Mouse (Mus musculus) spleen, postnatal 4 days (tissue): Measurements from ENCODE around the gene Clic1.

ENCODE experiments used
- DNase-seq, 2 experiments: peaks; one replicate each; pipeline ENCODE4 v3.0.0; 2022; ENCODE audit warnings: low spot score in 2 of 2

The Clic1 gene

DNA sequence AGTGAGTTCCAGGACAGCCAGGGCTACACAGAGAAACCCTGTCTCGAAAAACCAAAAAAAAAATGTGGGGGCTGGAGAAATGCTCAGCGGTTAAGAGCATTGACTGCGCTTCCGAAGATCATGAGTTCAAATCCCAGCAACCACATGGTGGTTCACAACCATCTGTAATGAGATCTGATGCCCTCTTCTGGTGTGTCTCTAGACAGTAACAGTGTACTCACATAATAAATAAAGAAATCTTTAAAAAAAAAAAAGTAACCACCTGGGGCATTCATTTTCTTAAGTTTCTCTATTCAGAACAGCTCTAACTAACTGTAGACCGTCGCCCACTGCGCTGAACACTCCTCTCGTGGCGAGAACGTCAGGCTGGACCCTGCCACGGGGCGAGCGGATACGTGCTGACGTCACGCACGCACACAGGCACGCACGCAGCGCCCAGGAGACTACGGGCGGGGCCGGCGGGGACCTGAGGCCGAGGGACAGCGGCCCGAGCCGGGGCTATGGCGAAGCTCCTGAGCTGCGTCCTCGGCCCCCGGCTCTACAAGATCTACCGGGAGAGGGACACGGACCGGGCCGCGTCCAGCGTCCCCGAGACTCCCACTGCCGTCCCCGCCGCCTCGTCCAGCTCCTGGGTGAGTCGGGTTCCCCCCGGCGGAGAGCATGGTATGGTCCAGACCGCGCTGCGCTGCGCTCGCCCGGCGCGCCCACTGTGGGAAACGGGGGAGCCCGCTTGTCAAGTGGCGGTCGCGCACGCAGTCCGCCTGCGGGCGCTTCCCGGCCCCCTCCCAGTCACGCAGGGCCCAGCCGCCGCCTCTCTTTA, 39.3 kb downstream of the Clic1 start, which contains the start of gene Abhd16a:
TSS of gene Abhd16a (plus strand) at position 439 of the 820 bp plus-strand sequence.
- DNase-seq = peak; percentile 92 to 97

DNA sequence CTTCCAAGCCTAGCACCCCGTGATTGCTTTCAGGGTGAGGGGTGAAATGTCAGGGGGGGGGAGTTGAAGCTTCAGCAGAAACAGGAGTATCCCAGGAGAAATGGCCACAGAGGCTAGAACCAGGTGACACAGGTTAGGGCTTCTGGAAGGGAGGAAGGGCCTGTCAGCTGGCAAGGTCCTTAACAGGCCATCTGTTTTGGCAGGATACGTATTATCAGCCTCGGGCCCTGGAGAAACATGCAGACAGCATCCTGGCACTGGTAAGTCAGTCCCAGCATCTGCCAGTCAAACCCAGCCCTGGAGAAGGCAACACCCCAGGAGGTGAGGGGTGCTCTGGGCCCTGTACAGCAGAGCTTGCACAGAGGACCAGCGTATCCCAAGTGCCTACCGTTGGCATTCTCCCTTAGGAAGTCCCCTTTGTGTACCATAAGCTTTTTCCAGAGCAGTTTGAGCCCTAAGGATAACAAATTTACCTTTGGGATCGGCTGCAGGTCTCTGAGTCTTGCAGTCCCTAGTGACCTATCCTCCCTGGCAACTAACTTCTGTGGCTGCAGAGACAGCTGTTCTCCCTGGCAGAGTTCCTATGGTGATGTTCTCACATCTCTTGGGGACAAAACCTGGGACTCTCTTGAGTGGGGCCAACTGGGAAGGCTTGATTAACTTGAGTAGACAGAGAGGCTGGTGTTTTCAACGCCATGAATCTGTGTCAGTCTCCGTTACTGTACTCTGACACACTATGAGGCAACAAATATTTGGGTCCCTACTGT, 40.6 kb downstream of the Clic1 start:
- DNase-seq = peak; percentile 59 to 74

GRCm38 (mm10) chr17:35092403-35093198, 42.8 kb downstream of the Clic1 start:
- no peak for DNase-seq

DNA sequence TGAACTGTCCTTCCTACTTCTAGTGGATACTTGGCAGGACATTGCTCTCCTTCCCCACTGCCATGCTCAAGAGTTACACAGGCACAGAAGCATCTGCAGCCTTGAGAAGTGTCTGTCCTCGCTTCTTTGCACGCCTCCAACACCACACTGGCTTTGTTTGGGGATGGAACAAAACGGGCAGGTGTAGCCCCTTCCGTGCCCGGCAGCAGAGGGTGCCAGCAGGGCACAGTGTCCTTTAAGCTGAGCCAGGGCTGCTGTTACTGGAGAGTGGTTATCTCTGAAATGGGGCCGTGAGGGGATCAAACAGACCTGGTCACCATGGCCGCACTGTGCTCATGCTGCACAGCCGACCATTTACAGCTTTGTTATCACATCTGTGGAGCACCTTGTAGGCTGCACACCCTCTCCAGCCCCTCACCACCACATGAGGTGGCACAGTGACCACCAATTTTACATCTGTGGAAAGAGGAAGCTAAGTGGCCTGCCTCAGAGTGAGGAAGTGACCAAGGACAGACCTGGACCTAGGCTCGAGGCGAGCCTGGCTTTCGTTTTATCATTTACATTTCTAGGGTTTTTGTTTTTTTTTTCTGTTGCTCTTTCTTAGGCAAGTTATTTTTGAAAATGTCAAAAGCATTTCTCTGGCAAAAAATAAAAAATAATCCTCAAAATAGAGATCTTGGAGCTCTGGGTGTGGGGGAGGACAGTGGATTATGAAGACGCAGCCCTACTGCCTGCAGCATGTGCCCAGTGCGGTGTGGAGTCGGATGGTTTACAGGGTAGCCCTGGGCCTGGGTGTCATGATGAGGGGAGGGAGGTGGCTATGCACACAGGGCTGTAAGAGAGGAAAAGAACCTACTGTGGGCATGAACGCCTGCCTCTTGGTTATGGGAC, 45.0 kb downstream of the Clic1 start:
- no peak for DNase-seq

DNA sequence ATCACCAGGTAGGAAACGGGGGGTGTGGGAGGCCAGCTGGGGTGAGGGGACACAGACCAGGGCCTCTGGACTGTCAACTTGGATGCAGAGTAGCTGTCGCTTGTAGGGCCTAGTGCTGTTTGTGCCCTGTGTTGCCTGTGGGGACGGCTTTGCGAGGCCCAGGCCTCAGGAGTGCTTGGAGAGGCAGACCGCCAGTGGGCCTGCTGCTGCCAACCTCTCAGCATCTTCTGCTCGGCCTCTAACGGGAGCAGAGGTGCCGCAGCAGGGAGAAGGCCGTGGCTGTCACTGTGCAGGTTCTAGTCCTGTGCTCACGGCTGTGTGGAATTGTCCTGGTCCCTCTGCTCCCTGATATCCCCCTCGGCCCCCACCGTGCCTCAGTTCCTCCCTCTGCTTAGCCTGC, 46.8 kb downstream of the Clic1 start:
- DNase-seq = no peak

- peak; percentile 62 to 80 for DNase-seq
Measured at GRCm38 (mm10) chr17:35097164-35097655, 47.4 kb downstream of the Clic1 start.

DNA sequence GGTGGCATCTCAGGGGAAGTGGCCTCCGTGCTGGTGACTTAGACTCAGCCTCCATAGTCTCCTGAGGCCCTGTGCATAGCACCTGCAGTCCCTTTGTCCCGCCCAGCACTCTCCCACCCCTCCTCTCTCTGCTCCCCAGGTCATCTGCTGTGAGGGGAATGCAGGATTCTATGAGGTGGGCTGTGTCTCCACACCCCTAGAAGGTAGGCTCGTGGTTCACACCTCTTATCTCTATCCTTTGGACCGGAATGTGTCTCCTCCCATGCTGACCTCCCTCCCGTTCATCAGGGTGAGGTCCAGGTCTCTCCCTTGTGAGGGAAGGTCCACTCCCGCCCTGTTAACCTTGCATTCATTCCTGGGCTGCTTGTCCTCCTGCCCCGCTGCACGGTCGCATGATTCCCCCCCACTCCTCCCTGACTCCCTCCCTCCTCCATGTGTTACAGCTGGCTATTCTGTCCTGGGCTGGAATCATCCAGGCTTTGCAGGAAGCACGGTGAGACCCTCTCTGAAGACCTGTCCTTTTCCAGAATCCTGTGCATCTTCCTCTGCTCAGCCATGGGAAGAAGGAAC, 50.5 kb downstream of the Clic1 start:
- DNase-seq = no peak

GRCm38 (mm10) chr17:35101161-35101560, 51.4 kb downstream of the Clic1 start:
- peak in 1 of 2 experiments; percentile 12 for DNase-seq

DNA sequence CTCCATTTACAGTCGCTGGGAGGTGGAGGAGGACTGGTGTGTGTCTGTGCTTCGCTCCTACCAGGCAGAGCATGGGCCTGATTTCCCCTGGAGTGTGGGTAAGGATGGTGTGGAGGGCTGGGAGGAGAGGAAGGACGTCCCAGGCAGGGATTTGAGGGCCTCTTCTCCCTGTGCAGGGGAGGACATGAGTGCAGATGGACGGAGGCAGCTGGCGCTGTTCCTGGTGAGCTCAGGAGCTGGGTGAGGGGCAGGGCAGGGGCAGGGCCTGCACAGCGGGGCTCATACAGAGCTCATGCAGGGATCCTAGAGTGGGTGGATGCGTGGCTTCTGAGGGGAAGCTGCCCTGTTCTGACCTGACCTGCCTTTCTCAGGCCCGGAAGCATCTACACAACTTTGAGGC, 52.5 kb downstream of the Clic1 start:
- DNase-seq = no peak

DNA sequence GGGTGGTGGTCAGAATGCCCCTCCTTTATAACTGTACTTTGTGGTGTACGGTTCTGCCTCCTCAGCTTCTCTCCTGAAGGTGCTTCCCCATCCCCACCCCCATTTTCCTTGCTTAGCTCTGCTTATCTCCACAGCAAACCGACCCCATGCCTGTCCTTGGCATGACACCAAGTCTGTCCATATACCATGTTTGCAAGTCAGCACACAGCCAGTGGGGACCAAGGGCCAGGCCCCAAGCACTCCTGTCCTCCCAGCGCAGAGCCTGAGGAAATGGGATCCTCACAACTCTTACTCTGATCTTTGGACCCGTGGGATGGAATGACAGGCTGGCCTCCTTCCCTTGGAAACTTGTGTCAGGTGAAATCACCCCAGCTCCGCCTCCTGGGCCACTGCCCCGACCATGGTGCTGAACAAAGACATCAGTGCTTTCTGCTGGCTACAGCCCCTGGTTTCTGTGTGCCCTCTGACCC, 53.5 kb downstream of the Clic1 start:
- DNase-seq = peak in 1 of 2 experiments; percentile 52

DNA sequence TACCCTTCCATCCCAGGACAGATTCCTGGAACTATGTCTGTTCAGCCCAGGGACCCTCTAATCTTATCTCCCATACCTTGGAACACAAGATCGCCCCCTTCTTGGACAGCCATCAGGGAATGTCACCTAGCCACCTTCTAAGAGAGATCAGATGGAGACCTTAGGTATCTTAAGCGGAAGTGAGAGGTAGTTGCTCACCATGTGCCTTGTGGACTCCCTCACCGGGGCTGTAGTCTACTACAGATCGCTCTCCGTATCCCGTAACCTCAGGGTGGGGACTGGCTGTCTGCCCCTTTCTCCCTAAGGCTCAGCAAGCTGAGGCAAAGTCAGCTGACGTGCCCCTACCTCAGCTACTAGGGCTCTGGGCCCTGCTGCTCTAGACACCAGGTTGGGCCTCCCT, 54.3 kb downstream of the Clic1 start:
- no peak for DNase-seq

DNA sequence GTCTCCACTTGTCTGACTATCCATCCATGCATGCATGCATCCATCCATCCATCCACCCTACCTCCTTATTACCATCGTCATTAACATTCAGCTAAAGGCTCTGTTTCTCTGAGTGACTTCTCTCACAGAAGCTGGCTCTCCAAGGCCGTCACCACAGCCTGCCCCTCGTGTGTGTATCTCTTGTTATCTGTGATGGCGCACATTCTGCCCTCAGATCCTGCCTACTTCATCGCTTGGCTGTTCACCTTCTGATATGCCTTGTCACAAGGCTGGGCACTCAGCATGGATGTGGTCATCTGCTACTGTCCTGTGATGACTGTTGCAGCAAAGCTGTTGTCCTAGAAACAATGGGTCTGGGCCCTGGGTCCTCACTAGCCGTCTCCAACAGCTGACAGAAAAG, 55.0 kb downstream of the Clic1 start:
- DNase-seq = peak in 1 of 2 experiments; percentile 58

- peak; percentile 58 to 73 for DNase-seq
Measured at GRCm38 (mm10) chr17:35105740-35106389, 56.1 kb downstream of the Clic1 start.

GRCm38 (mm10) chr17:35106522-35106921, 56.8 kb downstream of the Clic1 start:
- DNase-seq = no peak

- no peak for DNase-seq
Measured at GRCm38 (mm10) chr17:35108097-35108496, 58.3 kb downstream of the Clic1 start, which contains the start of gene Ly6g5c. Gene Ly6g5c (plus strand): TSS chr17:35108279.
